In genomic region chr7:4521231-4522003, GRCm38 (mm10) we compare ENCODE assay signal across 7 mouse cellular contexts. TPM values are rescaled to one million over a fixed set of nuclear protein-coding genes. Genes with fewer than 3 reads are reported as not detected.
DNase-seq lines count a peak whose midpoint lies in the region; ATAC-seq and TF ChIP-seq lines count a peak whose summit lies in the region.

No protein-coding gene starts in this region.

- TF ChIP-seq POLR2A in bone marrow, adult 2 months (IDR thresholded peaks at IDR 0.05; ENCODE audit: borderline replicate concordance, control insufficient read depth, low read depth, low read length), result no peak

- 40% methylated on average over 32 of the region's 32 CpGs for WGBS in bone marrow, adult 2 months
- 31% methylated on average over 32 of the region's 32 CpGs for WGBS in embryonic facial prominence, embryonic 14.5 days
- 33% methylated on average over 32 of the region's 32 CpGs for WGBS in hindbrain, embryonic 15.5 days
- 35% methylated on average over 32 of the region's 32 CpGs for WGBS in midbrain, embryonic 16.5 days

- TF ChIP-seq CTCF in bone marrow, adult 2 months (IDR thresholded peaks at IDR 0.05; ENCODE audit: control insufficient read depth, insufficient read depth, low read length), result 0 out of 2 replicates have a peak, but pooled peaks have one; percentile 9

- no peak for ATAC-seq in embryonic facial prominence, embryonic 14.5 days (ENCODE audit: low read depth)
- no peak for ATAC-seq in hindbrain, embryonic 15.5 days (ENCODE audit: low FRiP score, low read depth)
- ATAC-seq in midbrain, embryonic 16.5 days, result no peak
- ATAC-seq in megakaryocyte, adult 5-6 weeks (ENCODE audit: poor library complexity, severe bottlenecking), result no peak

- H3K36me3 ChIP-seq in embryonic facial prominence, embryonic 14.5 days (ENCODE audit: control insufficient read depth, insufficient read depth, low read length), result no peaks in the 10 kb centered on the region
- no peaks in the 10 kb centered on the region for H3K36me3 ChIP-seq in hindbrain, embryonic 15.5 days
- no peaks in the 10 kb centered on the region for H3K36me3 ChIP-seq in midbrain, embryonic 16.5 days (ENCODE audit: control insufficient read depth, insufficient read depth, low read length)

- no peaks in the 10 kb centered on the region for H3K9me3 ChIP-seq in embryonic facial prominence, embryonic 14.5 days (ENCODE audit: control insufficient read depth, low read length)
- H3K9me3 ChIP-seq in hindbrain, embryonic 15.5 days, result no peaks in the 10 kb centered on the region
- H3K9me3 ChIP-seq in midbrain, embryonic 16.5 days (replicated peaks; ENCODE audit: control insufficient read depth, low read length, poor library complexity, severe bottlenecking), result no peaks in the 10 kb centered on the region

- peaks cover 3% of the 10 kb centered on the region; the same call in 1 of the 2 replicates for H3K4me1 ChIP-seq in bone marrow, adult 2 months (ENCODE audit: control insufficient read depth, insufficient read depth, low read length)
- H3K4me1 ChIP-seq in embryonic facial prominence, embryonic 14.5 days (ENCODE audit: control insufficient read depth, insufficient read depth, low read length), result peaks cover 5% of the 10 kb centered on the region; the same call in 1 of the 2 replicates
- peaks cover 12% of the 10 kb centered on the region for H3K4me1 ChIP-seq in hindbrain, embryonic 15.5 days (replicated peaks)
- peaks cover 6% of the 10 kb centered on the region for H3K4me1 ChIP-seq in midbrain, embryonic 16.5 days (ENCODE audit: control insufficient read depth, insufficient read depth, low read length)

- H3K9ac ChIP-seq in embryonic facial prominence, embryonic 14.5 days (ENCODE audit: low read depth, low read length), result peak overlapping the region; percentile 52
- no peak overlapping the region for H3K9ac ChIP-seq in hindbrain, embryonic 15.5 days
- 0 out of 2 replicates have a peak overlapping the region, but pooled peaks have one; percentile 14 for H3K9ac ChIP-seq in midbrain, embryonic 16.5 days (ENCODE audit: low read depth, low read length)

- no peak overlapping the region for H3K4me3 ChIP-seq in bone marrow, adult 2 months (replicated peaks; ENCODE audit: control insufficient read depth, low read depth, low read length)
- H3K4me3 ChIP-seq in embryonic facial prominence, embryonic 14.5 days (ENCODE audit: low read depth, low read length), result peak overlapping the region; percentile 18
- peak overlapping the region; percentile 25 for H3K4me3 ChIP-seq in hindbrain, embryonic 15.5 days
- H3K4me3 ChIP-seq in midbrain, embryonic 16.5 days (ENCODE audit: low read depth, low read length), result peak overlapping the region; percentile 17

- DNase-seq in embryonic facial prominence, embryonic 14.5 days (ENCODE audit: low spot score), result no peak
- DNase-seq in gastrocnemius, postnatal 10 days, result no peak
- no peak for DNase-seq in urinary bladder, postnatal 10 days (ENCODE audit: low spot score)

- H3K27ac ChIP-seq in bone marrow, adult 2 months (ENCODE audit: control insufficient read depth, insufficient read depth, low read depth, low read length, poor library complexity), result no peak overlapping the region
- no peak overlapping the region for H3K27ac ChIP-seq in embryonic facial prominence, embryonic 14.5 days (replicated peaks; ENCODE audit: low read depth, low read length)
- no peak overlapping the region for H3K27ac ChIP-seq in hindbrain, embryonic 15.5 days (replicated peaks)
- no peak overlapping the region for H3K27ac ChIP-seq in midbrain, embryonic 16.5 days (ENCODE audit: low read length)

- H3K27me3 ChIP-seq in embryonic facial prominence, embryonic 14.5 days (replicated peaks; ENCODE audit: control insufficient read depth, insufficient read depth, low read length), result no peaks in the 10 kb centered on the region
- peaks cover 10% of the 10 kb centered on the region for H3K27me3 ChIP-seq in hindbrain, embryonic 15.5 days
- peaks cover 8% of the 10 kb centered on the region; the same call in 1 of the 2 replicates for H3K27me3 ChIP-seq in midbrain, embryonic 16.5 days (ENCODE audit: control insufficient read depth, insufficient read depth, low read depth, low read length)

- H3K4me2 ChIP-seq in embryonic facial prominence, embryonic 14.5 days (ENCODE audit: low read depth, low read length), result peak overlapping the region; percentile 56
- H3K4me2 ChIP-seq in hindbrain, embryonic 15.5 days, result peak overlapping the region; percentile 53
- peak overlapping the region; percentile 47 for H3K4me2 ChIP-seq in midbrain, embryonic 16.5 days (ENCODE audit: low read length)

RNA-seq across cellular contexts. Expression of gene Tnni3, which starts 2.6 kb away (rescaled TPM):
- 4.9 and 25.9 TPM in 2 replicates for polyA plus RNA-seq in bone marrow, adult 2 months (2011; ENCODE audit: insufficient read depth, insufficient read length, low replicate concordance, missing spikeins)
- 2.6 and 3.4 TPM in 2 replicates for polyA plus RNA-seq in embryonic facial prominence, embryonic 14.5 days (2014; fragmentation: Nextera tagmentation; extraction: Ambion mirVana)
- polyA plus RNA-seq in hindbrain, embryonic 15.5 days (2015; fragmentation: Nextera tagmentation; extraction: Ambion mirVana), result 2.1 TPM in 2 replicates
- 1.8 TPM in 2 replicates for polyA plus RNA-seq in midbrain, embryonic 16.5 days (2015; fragmentation: Nextera tagmentation; extraction: Ambion mirVana)
- total RNA-seq in megakaryocyte, adult 5-6 weeks (2015), result 5.1 and 8.8 TPM in 2 replicates
- 1.7 TPM in 1 of 2 replicates, not detected in the other for total RNA-seq in megakaryocyte, adult 5-6 weeks (2017)
- total RNA-seq in gastrocnemius, postnatal 10 days (2021), result 1 to 10 TPM; 1.4 to 2.3 TPM

RNA-seq across cellular contexts. Expression of gene Tnnt1, which starts 5.2 kb away (rescaled TPM):
- polyA plus RNA-seq in bone marrow, adult 2 months (2011; ENCODE audit: insufficient read depth, insufficient read length, low replicate concordance, missing spikeins), result 7.4 and 30.5 TPM in 2 replicates
- polyA plus RNA-seq in embryonic facial prominence, embryonic 14.5 days (2014; fragmentation: Nextera tagmentation; extraction: Ambion mirVana), result 405 and 459 TPM in 2 replicates
- polyA plus RNA-seq in hindbrain, embryonic 15.5 days (2015; fragmentation: Nextera tagmentation; extraction: Ambion mirVana), result 4.0 and 4.6 TPM in 2 replicates
- polyA plus RNA-seq in midbrain, embryonic 16.5 days (2015; fragmentation: Nextera tagmentation; extraction: Ambion mirVana), result 3.2 and 3.6 TPM in 2 replicates
- 2.6 and 5.8 TPM in 2 replicates for total RNA-seq in megakaryocyte, adult 5-6 weeks (2015)
- 8.6 and 13.4 TPM in 2 replicates for total RNA-seq in megakaryocyte, adult 5-6 weeks (2017)
- total RNA-seq in gastrocnemius, postnatal 10 days (2021), result 100 to 1,000 TPM; 288 to 386 TPM

RNA-seq across cellular contexts. Expression of gene Dnaaf3, which starts 10.8 kb away (rescaled TPM):
- polyA plus RNA-seq in bone marrow, adult 2 months (2011; ENCODE audit: insufficient read depth, insufficient read length, low replicate concordance, missing spikeins), result 1.2 and 2.2 TPM in 2 replicates
- polyA plus RNA-seq in embryonic facial prominence, embryonic 14.5 days (2014; fragmentation: Nextera tagmentation; extraction: Ambion mirVana), result 1.2 and 1.4 TPM in 2 replicates
- 2.8 and 3.6 TPM in 2 replicates for polyA plus RNA-seq in hindbrain, embryonic 15.5 days (2015; fragmentation: Nextera tagmentation; extraction: Ambion mirVana)
- polyA plus RNA-seq in midbrain, embryonic 16.5 days (2015; fragmentation: Nextera tagmentation; extraction: Ambion mirVana), result 2.2 and 2.4 TPM in 2 replicates
- 1.3 TPM in 2 replicates for total RNA-seq in megakaryocyte, adult 5-6 weeks (2015)
- 1.0 TPM in 2 replicates for total RNA-seq in megakaryocyte, adult 5-6 weeks (2017)
- under 1 TPM; 0.14 to 0.23 TPM for total RNA-seq in gastrocnemius, postnatal 10 days (2021)

RNA-seq across cellular contexts. Expression of gene Ppp1r12c, which starts 19.9 kb away (rescaled TPM):
- 163 and 340 TPM in 2 replicates for polyA plus RNA-seq in bone marrow, adult 2 months (2011; ENCODE audit: insufficient read depth, insufficient read length, low replicate concordance, missing spikeins)
- polyA plus RNA-seq in embryonic facial prominence, embryonic 14.5 days (2014; fragmentation: Nextera tagmentation; extraction: Ambion mirVana), result 49.2 and 50.8 TPM in 2 replicates
- 49.3 and 49.9 TPM in 2 replicates for polyA plus RNA-seq in hindbrain, embryonic 15.5 days (2015; fragmentation: Nextera tagmentation; extraction: Ambion mirVana)
- polyA plus RNA-seq in midbrain, embryonic 16.5 days (2015; fragmentation: Nextera tagmentation; extraction: Ambion mirVana), result 35.6 and 44.7 TPM in 2 replicates
- total RNA-seq in megakaryocyte, adult 5-6 weeks (2015), result 106 and 134 TPM in 2 replicates
- total RNA-seq in megakaryocyte, adult 5-6 weeks (2017), result 146 and 169 TPM in 2 replicates
- total RNA-seq in gastrocnemius, postnatal 10 days (2021), result 10 to 100 TPM; 37.9 to 52.6 TPM

RNA-seq across cellular contexts. Expression of gene Syt5, which starts 25.9 kb away (rescaled TPM):
- 0.74 TPM in 1 of 2 replicates, not detected in the other for polyA plus RNA-seq in bone marrow, adult 2 months (2011; ENCODE audit: insufficient read depth, insufficient read length, low replicate concordance, missing spikeins)
- 5.8 and 8.1 TPM in 2 replicates for polyA plus RNA-seq in embryonic facial prominence, embryonic 14.5 days (2014; fragmentation: Nextera tagmentation; extraction: Ambion mirVana)
- polyA plus RNA-seq in hindbrain, embryonic 15.5 days (2015; fragmentation: Nextera tagmentation; extraction: Ambion mirVana), result 99.6 and 117 TPM in 2 replicates
- 185 and 186 TPM in 2 replicates for polyA plus RNA-seq in midbrain, embryonic 16.5 days (2015; fragmentation: Nextera tagmentation; extraction: Ambion mirVana)
- total RNA-seq in megakaryocyte, adult 5-6 weeks (2015), result not detected in 2 replicates
- not detected in 2 replicates for total RNA-seq in megakaryocyte, adult 5-6 weeks (2017)
- total RNA-seq in gastrocnemius, postnatal 10 days (2021), result under 1 TPM; 0.16 to 0.25 TPM

Comparison
In these comparisons a context has a peak if more than half of its experiments do, and no peak if none do; other contexts are left out.
1. RNA of gene Tnnt1, which starts 5.2 kb away (polyA plus RNA-seq): 405 to 459 TPM in embryonic facial prominence, embryonic 14.5 days; 7.4 to 30.5 TPM in bone marrow, adult 2 months, 4.0 to 4.6 TPM in hindbrain, embryonic 15.5 days and 3.2 to 3.6 TPM in midbrain, embryonic 16.5 days; every median in the first group is over 10 times any median in the second.
2. Peak in every context shown above with its lines, with median percentiles within 50 percentile points of each other: H3K4me2 ChIP-seq.